Mouse (Mus musculus) cortical plate, adult 2 months (tissue): ENCODE results near the gene Kat2b. TPM values are rescaled to one million over a fixed set of nuclear protein-coding genes. Genes with fewer than 3 reads are reported as not detected.
"Not testable (repeated sequence)": the region's sequence is repeated elsewhere in the genome, so short reads cannot be mapped to it uniquely, and the experiment has no call there.

ENCODE experiments used
- H3K27ac ChIP-seq: fragments of 200-500 bp; 2 replicates; pipeline ENCODE4 v1.5.1; 2012; ENCODE audit warnings: low read length, control low read depth, inconsistent platforms; ENCODE audit not compliant: insufficient read depth
- H3K4me1 ChIP-seq: fragments of 200-500 bp; 2 replicates; pipeline ENCODE4 v1.6.1; 2011; ENCODE audit warnings: low read length; ENCODE audit not compliant: control insufficient read depth, insufficient read depth
- H3K4me3 ChIP-seq: fragments of 200-500 bp; 2 replicates; pipeline ENCODE4 v1.5.1; 2011; ENCODE audit warnings: mild to moderate bottlenecking, low read length, control low read depth; ENCODE audit not compliant: insufficient read depth
- CTCF ChIP-seq: fragments of 200-500 bp; IDR thresholded peaks from 2 replicates; pipeline ENCODE4 v1.5.1; 2011; ENCODE audit warnings: mild to moderate bottlenecking, control low read depth, low read length; ENCODE audit not compliant: insufficient read depth; ENCODE audit errors: extremely low read depth
- POLR2A ChIP-seq: fragments of 200-500 bp; IDR thresholded peaks from 2 replicates; pipeline ENCODE4 v1.6.1; 2011; ENCODE audit warnings: mild to moderate bottlenecking, low read length, control low read depth; ENCODE audit not compliant: insufficient read depth; ENCODE audit errors: extremely low read depth
- polyA plus RNA-seq: library from polyadenylated mRNA; depleted of rRNA; stranded (reverse); fragments of >200 nt; gene quantifications from 2 replicates; pipeline ENCODE4 v1.2.3, GENCODE M21; 2012

The Kat2b gene
- polyA plus RNA-seq, 1 experiment: 12.2 TPM

GRCm38 (mm10) chr17:53568118-53568517, 1.5 kb downstream of the Kat2b start:
- Histone ChIP-seq H3K4me1 (no peaks in the 10 kb centered on the region; the same call in 1 of the 2 replicates), H3K4me3 (peak overlapping the region; percentile 84), H3K27ac (peak overlapping the region; percentile 33)
- no peak for TF ChIP-seq CTCF
- TF ChIP-seq POLR2A: peak; percentile 40; the same call in 1 of the 2 replicates

- Histone ChIP-seq H3K4me3 (peak overlapping the region; percentile 84; the same call in 1 of the 2 replicates), H3K4me1 (no peaks in the 10 kb centered on the region; the same call in 1 of the 2 replicates)
- no peak for TF ChIP-seq POLR2A
- no peak for TF ChIP-seq CTCF
Measured at GRCm38 (mm10) chr17:53568734-53569386, 2.2 kb downstream of the Kat2b start.

DNA sequence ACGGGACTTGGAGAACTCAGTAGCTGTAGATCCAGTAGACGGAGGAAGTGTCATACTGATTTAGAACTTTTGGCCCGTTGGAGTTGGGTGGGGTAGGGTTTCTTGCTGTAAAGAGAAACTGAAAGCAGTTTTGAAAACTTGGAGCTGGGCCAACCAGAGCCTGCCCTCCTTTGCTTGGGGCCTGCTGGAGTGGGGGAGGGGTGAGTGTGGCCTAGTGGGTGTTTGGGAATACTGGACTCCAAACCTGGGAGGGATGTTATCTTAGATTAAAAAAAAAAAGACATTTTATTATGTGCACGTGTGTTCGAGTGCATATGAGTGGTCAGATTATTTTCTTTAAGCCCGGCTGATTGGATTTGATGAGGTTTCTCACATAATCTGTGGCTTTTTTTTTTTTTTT, 3.2 kb downstream of the Kat2b start:
- TF ChIP-seq POLR2A (no peak), CTCF (no peak)
- Histone ChIP-seq H3K4me1 (no peaks in the 10 kb centered on the region; the same call in 1 of the 2 replicates), H3K4me3 (no peak overlapping the region), H3K27ac (no peak overlapping the region)

More at GRCm38 (mm10) chr17:53568734-53569386, 2.2 kb downstream of the Kat2b start:
- H3K27ac ChIP-seq: peak overlapping the region; percentile 33; the same call in 1 of the 2 replicates

DNA sequence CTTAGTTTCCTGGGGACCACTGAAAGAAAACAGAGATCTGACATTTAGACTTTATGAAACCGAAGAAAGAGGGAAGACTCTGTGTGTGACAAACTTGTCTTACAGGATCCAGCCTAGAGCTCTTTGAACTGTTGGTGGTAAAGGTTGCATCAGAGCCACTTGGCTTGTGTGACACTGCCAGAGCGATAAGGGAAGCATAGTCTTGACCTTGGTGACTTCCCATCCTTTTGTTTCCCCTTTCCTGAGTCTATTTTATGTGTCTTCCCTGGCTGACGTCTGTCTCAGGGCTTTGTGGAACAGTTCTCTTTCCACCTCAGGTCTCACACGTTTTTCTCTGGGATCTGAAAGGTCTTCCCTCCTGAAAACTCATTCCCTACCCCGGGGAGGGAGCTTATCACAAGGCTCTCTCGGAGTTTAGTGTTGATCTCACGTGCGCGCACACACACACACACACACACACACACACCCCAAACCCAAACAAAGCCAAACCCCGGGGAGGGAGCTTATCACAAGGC, 3.8 kb downstream of the Kat2b start:
- Histone ChIP-seq H3K4me3 (no peak overlapping the region), H3K4me1 (no peaks in the 10 kb centered on the region; the same call in 1 of the 2 replicates), H3K27ac (no peak overlapping the region)
- TF ChIP-seq CTCF (no peak), POLR2A (no peak)

DNA sequence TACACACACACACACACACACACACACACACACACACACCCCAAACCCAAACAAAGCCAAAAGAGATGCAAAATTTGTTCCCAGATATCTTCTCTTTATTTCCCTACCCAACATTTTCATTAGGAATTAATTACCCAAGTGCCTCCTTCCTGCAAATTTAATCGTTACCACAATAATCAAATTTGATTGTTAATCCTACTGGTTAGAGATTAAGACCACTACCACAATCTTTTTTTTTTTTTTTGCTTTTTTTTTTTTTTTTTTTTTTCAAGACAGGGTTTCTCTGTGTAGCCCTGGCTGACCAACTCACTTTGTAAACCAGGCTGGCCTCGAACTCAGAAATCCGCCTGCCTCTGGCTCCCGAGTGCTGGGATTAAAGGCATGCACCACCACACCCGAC, 4.3 kb downstream of the Kat2b start:
- H3K4me1 ChIP-seq, H3K4me3 ChIP-seq, H3K27ac ChIP-seq: not testable (repeated sequence)

DNA sequence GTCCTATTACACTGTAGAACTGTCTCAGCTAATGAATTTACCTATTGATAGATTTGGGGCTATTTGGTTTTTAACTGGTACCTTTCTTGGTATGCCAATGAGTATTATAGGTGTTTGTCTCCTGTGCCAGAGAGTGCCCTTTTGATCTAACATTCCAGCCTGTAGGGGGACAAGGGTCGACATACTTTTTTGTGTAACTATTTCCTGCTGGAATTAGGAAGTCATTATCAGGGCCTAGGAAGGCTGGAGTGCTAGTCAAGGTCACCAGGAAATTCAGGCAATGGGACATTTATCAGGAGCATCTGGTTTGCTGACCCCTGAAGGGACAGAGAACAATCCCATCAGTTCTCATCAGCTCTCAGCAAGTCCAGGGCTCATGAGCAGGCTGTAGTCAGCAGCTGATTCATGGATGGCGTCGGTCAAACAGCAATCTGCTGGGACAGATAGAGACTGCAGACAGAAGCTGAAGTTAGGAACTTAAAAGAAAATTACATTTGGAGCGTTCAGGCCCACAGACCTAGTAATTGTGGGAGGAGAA, 6.4 kb downstream of the Kat2b start:
- no peak for TF ChIP-seq POLR2A
- TF ChIP-seq CTCF: no peak
- Histone ChIP-seq H3K4me1 (no peaks in the 10 kb centered on the region; the same call in 1 of the 2 replicates), H3K27ac (no peak overlapping the region), H3K4me3 (no peak overlapping the region)

DNA sequence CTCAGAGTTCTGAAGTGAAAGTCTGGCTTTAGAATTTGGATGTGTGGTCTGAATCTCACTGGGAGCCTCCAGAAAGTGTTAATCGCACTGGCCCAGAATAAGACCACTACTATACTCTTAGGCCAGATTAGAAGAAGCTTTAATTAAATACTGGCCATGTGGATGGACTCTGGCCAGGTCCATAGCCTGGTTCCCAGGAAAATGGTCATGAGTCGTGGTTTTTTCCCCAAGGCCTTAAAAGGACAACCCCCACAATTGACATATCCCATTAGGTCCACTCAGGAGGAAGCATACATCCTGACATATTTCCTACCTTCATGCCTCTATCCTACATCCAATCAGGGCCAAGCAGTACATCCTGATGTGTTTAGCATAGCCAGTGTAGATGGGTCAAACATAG, 10.5 kb downstream of the Kat2b start:
- TF ChIP-seq POLR2A: no peak
- TF ChIP-seq CTCF: no peak
- H3K4me3 ChIP-seq: no peak overlapping the region
- no peak overlapping the region for H3K27ac ChIP-seq
- H3K4me1 ChIP-seq: peaks cover 2% of the 10 kb centered on the region; the same call in 1 of the 2 replicates

GRCm38 (mm10) chr17:53577754-53578153, 11.1 kb downstream of the Kat2b start:
- Histone ChIP-seq H3K4me3 (no peak overlapping the region), H3K4me1 (peaks cover 2% of the 10 kb centered on the region; the same call in 1 of the 2 replicates), H3K27ac (no peak overlapping the region)
- TF ChIP-seq CTCF (no peak), POLR2A (no peak)

DNA sequence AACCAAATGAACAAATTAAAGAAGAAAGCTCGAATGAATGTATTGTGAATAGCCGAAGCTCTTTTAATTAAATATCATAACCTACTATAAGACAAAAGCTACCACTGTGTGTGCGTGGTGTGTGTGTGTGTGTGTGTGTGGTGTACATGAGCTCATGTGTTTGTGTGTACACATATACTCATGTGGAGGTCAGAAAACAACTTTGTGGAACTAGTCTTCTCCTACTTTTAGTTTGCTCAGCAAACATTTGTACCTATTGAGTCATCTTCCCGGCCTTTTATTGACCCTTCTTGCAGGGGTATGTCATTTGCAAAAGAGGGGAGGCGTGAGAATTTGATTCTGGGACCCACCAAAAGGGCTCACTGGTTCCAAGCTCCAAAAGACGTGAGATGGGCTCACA, 11.6 kb downstream of the Kat2b start:
- no peak overlapping the region for H3K27ac ChIP-seq
- TF ChIP-seq POLR2A: no peak
- TF ChIP-seq CTCF: no peak
- H3K4me1 ChIP-seq: peaks cover 2% of the 10 kb centered on the region; the same call in 1 of the 2 replicates
- no peak overlapping the region for H3K4me3 ChIP-seq

DNA sequence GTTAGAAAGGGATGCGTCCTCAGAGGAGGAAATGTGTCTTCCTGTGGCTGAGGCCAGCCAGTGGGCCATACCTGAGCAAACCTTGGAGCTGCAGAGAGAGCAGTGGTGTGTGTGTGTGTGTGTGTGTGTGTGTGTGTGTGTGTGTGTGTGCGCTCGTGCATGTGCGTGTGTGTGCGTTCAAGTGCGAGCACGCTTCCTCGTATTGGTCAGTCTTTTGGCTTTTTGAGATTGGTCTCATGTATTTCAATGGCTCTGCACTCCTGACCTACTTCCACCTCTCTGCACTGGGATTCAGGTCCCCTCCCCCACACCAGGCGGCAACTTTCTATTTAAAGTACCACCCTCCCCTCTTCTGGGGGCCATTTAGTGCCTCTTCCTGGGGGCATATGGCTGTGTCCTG, 12.1 kb downstream of the Kat2b start:
- H3K27ac ChIP-seq: no peak overlapping the region
- TF ChIP-seq POLR2A: no peak
- no peak for TF ChIP-seq CTCF
- no peak overlapping the region for H3K4me3 ChIP-seq
- H3K4me1 ChIP-seq: peaks cover 2% of the 10 kb centered on the region; the same call in 1 of the 2 replicates
